Mouse (Mus musculus) gastrocnemius, adult 2 months (tissue): ENCODE data around the gene Kcnk1. TPM values are rescaled to one million over a fixed set of nuclear protein-coding genes. Genes with fewer than 3 reads are reported as not detected.

Experiments
- DNase-seq: peaks from one replicate; pipeline ENCODE4 v3.0.0; 2022
- H3K27ac ChIP-seq: fragments of 200-600 bp; 2 replicates; pipeline ENCODE4 v1.8.1; 2022; ENCODE audit warnings: mild to moderate bottlenecking
- H3K4me3 ChIP-seq: fragments of 200-600 bp; 2 replicates; pipeline ENCODE4 v1.8.1; 2022; ENCODE audit warnings: mild to moderate bottlenecking, moderate library complexity
- CTCF ChIP-seq: fragments of 200-600 bp; IDR thresholded peaks from 2 replicates; pipeline ENCODE4 v1.8.1; 2022; ENCODE audit warnings: antibody characterized with exemption, mild to moderate bottlenecking, moderate library complexity
- intact Hi-C: fragments of 180-260 bp; cut with DNase I; formaldehyde crosslinking; loops from one replicate; pipeline ENCODE4 v1.15.1; 2025
- long read RNA-seq, 2 experiments: library from polyadenylated mRNA; stranded (forward); transcript quantifications; one replicate each; pipeline ENCODE4 v2.0.0; 2021
- total RNA-seq, 2 experiments: library from RNA; stranded (reverse); gene quantifications; 2 replicates each; pipeline ENCODE4 v1.2.3; 2021

The Kcnk1 gene
- total RNA-seq, result under 1 TPM; 0.17 to 0.84 TPM
- long read RNA-seq, experiment 1, result 0 reads
- long read RNA-seq, experiment 2, result 0 reads

GRCm38 (mm10) chr8:125995101-125995986 is at the start of gene Kcnk1:
TSS of gene Kcnk1 (plus strand) at chr8:125995170.
- no peak for TF ChIP-seq CTCF
- intact Hi-C loops, result no loop called here
- peak; percentile 29 for DNase-seq

DNA sequence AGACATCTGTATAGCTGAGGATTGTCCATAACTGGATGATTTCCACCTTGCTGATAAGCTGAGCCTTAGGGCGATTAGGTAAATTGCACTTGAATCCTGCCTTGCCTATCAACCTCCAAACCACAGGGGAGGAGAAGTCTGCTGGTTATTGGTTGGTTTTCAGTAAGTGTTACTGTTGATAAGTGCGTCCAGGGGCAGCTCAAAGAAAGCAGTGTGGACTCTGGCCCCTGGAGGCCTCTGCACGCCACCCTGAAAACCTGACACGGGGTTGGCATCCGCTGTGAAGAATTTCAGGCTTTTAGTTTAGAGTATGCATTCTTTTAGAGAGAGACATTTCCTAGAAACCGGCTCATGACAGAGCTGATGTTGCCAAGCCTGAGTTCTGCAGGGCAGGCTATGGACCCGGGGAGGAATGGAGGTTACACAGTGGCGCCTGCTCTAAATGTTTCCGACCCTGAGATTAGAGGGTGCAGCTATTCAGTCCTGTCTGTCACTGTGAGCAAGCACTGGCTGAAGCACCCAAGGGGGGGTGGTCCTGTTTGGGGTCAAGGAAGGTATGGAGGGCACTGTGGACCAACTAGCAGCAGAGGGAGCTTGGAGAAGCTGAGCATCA is 46.2 kb upstream of the Kcnk1 start:
- DNase-seq, result no peak
- no peak overlapping the region for H3K27ac ChIP-seq
- no peak overlapping the region for H3K4me3 ChIP-seq
- no peak for TF ChIP-seq CTCF
- intact Hi-C loops, result no loop called here

More at GRCm38 (mm10) chr8:125995101-125995986, at the start of gene Kcnk1:
- Histone ChIP-seq H3K27ac (0 out of 2 replicates have a peak within 1 kb of the TSS, but pooled peaks have one; percentile 24), H3K4me3 (peak within 1 kb of the TSS; percentile 64)

DNA sequence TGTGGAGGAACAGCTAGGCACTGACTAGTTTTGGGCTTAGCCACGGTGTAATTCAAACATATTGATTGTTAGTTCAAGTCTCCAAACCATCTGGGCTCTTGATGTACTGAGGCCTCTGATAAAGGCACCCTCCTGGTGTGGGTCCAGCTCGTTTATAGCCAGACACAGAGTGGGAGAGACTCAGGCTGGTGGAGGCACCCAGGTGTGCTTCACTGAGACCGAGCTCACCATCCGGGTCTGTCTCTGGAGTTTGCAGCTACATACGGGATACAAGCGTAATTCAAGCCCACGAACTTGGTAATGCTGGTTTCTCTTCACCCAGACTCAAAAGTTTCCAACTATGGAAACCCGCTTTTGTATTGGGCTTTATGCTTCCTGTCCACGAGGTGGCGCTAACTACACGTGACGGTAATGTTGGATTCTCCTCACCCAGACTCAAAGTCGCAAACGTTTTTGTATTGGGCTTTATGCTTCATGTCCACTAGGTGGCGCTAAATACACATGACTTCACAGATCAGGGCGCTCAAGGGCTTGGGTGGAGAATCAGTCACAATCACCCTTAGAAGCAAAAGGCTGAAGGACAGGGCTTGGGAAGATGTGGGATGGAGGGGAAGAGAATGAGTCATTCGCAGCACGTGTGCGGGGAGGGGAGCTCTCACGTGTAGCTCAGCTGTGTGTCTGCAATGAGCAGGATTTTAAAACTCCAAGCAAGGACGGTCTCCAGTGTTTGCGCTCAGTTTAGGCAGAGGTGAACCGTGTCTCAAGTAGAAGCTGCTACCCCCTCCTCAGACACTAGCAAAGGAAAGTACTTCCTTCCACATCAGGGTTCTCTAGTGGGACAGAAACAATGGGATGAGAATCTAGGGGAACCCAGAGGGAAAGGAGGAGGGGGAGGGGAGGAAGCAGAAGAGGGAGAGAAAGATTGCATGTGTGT is 44.7 kb upstream of the Kcnk1 start:
- TF ChIP-seq CTCF, result peak; percentile 95
- DNase-seq, result peak; percentile 75
- no peak overlapping the region for H3K27ac ChIP-seq
- H3K4me3 ChIP-seq, result no peak overlapping the region
- intact Hi-C loops, result loop anchor here (2.0 kb wide), 1 partner anchor 131 kb away; no protein-coding TSS in a partner anchor

- DNase-seq, result peak; percentile 25
- no peak overlapping the region for H3K4me3 ChIP-seq
- H3K27ac ChIP-seq, result no peak overlapping the region
- peak; percentile 62 for TF ChIP-seq CTCF
- intact Hi-C loops, result no loop called here
Observed at GRCm38 (mm10) chr8:125955671-125956070, 39.3 kb upstream of the Kcnk1 start.

DNA sequence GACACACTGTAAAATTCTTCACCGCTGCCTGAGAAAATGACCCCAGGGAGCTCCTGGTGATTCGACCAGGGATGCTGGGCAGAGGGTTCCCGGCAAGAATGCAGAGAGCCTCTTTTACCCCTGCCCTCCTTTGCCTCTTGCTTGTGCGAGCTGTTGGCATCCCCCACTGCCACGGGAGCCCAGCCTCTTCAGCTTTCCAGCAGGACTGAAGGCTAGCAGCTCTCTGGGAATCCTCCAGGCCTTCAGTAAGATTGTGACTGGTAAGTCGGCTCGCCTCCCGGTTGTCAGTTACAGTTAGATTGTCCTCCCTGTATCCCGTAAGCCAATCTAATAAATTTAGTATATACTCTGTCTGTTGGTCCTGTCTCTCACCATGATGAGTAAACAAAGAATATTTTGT is 38.2 kb upstream of the Kcnk1 start:
- TF ChIP-seq CTCF, result no peak
- intact Hi-C loops, result no loop called here
- no peak for DNase-seq
- Histone ChIP-seq H3K4me3 (no peak overlapping the region), H3K27ac (no peak overlapping the region)

DNA sequence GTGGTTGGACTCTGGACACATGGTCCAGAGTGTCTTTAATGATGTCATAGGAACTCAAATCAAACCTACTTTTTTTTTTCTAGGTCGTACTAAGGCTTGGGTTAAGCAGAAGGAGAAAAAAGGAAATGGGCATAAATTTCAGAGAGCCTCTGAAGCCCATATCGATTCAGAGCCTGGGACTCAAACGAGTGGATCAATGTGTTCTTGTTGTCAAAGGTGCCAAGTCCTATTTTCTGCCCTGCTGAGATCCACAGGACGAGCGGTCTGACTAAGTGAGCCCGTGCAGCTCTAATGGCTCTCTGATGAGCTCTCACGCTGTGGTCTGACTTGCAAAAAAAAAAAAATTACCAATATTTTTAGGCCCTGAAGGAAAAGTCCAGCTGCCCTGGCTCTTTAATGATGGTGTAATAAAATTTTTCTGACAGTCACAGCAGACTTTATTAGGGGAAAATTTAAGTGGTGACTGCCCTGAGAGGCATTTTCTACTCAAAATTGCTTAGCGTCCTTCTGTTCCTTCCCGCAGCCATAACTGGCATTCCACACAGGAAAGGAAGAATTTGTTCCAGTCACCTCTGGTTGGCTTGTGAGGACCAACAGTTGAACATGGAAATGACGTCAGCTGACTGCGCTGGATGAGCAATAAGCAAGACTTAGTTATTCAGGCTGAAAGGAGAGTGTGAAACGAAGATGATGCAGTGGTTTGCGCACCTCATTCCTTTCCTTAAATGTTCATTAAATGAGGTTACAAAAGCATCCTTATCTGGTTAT is 37.6 kb upstream of the Kcnk1 start:
- Histone ChIP-seq H3K27ac (no peak overlapping the region), H3K4me3 (no peak overlapping the region)
- intact Hi-C loops, result no loop called here
- DNase-seq, result no peak
- TF ChIP-seq CTCF, result no peak

- Histone ChIP-seq H3K4me3 (no peak overlapping the region), H3K27ac (no peak overlapping the region)
- DNase-seq, result no peak
- no peak for TF ChIP-seq CTCF
- intact Hi-C loops, result no loop called here
Observed at GRCm38 (mm10) chr8:125957994-125958368, 37.0 kb upstream of the Kcnk1 start.

DNA sequence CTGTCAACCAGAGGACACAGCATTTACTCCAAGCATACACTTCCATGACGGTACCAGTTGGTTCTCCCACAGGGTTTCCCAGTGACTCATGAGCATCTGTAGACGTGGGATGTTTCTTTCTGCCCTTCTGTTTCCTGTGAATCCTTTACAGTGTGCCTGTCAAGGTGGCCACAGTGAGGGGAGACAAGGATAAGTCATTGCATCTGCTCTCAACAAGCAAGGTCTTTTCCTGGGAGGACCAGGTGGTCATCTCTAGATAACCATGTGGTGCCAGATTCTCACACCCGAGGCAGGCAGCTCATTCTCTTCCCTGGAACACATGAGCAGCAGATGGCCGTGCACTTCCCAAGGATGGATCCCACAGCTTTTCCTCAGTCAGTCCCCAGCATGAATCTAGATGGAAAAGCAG is 35.6 kb upstream of the Kcnk1 start:
- no peak for TF ChIP-seq CTCF
- Histone ChIP-seq H3K27ac (no peak overlapping the region), H3K4me3 (no peak overlapping the region)
- intact Hi-C loops, result no loop called here
- DNase-seq, result no peak

DNA sequence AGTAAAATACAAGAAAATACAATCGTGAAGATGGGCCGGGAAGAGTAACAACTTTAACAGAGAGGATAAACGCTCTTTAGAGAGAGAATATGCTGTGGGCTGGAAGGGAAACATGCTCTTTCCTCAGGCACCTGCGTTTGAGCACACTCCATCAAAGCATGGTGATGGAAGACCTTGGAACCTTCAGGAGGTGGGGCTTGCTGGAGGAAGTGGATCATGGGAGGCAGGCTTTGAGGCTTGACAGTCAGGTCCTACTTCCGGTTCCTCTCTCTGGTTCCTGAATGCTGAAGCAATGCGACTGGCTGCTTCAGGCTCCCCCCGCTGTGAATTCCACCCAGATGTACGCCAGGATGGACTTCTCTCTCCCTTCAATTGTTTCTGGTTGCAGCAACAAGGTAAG is 34.9 kb upstream of the Kcnk1 start:
- intact Hi-C loops, result no loop called here
- no peak for DNase-seq
- Histone ChIP-seq H3K27ac (no peak overlapping the region), H3K4me3 (no peak overlapping the region)
- no peak for TF ChIP-seq CTCF

DNA sequence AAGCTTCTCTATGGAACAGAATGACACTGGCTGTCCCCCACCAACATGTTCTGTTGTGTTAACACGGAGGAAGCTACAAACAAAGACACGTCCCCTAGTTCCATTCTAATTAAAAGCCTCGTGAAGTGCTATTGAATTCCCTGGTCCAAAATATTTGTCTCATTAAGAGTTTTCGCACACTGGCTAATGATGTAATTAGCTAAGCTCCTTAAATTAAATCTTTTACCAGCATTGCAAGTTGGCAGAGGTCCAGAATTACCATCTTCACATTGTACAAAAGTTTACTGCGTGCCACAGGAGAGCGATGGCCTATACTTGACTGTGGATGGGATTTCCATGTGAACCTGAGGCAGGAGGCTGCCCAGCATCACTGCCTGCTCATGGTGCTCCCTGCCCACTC is 33.2 kb upstream of the Kcnk1 start:
- intact Hi-C loops, result no loop called here
- Histone ChIP-seq H3K27ac (no peak overlapping the region), H3K4me3 (no peak overlapping the region)
- no peak for TF ChIP-seq CTCF
- no peak for DNase-seq

- no peak overlapping the region for H3K4me3 ChIP-seq
Observed at GRCm38 (mm10) chr8:125963807-125964211, 31.2 kb upstream of the Kcnk1 start.

DNA sequence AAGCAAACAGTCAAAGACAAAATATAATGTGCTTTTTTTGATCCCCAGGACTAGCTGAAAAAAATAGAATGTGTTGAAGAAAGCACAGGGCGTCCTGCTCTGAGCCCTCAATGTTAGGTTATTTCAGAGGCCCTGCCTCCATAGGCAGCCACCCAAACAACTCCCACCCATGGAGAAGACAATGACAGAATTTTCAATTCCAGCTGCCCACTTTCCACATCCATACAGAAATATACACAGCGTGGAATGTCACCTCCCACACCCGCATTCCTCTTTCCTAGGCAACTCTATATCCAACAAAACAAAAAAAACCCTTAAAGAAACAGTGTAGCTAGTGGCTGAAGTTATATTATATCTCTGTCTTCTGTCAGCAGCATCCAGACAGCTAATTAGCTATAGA is 23.6 kb upstream of the Kcnk1 start:
- no peak for TF ChIP-seq CTCF
- intact Hi-C loops, result no loop called here
- Histone ChIP-seq H3K4me3 (no peak overlapping the region), H3K27ac (no peak overlapping the region)
- no peak for DNase-seq

More at GRCm38 (mm10) chr8:125963807-125964211, 31.2 kb upstream of the Kcnk1 start:
- no peak for TF ChIP-seq CTCF
- intact Hi-C loops, result no loop called here
- DNase-seq, result no peak
- no peak overlapping the region for H3K27ac ChIP-seq
